Mouse (Mus musculus) forebrain, embryonic 15.5 days (tissue): Measurements from ENCODE around the gene Nfkbia. TPM values are rescaled to one million over a fixed set of nuclear protein-coding genes. Genes with fewer than 3 reads are reported as not detected.

Experiments
- ATAC-seq: fragments of 200-750 bp; cut with Nextera tagmentation; replicated peaks from 2 replicates; pipeline ENCODE4 v1.8.0; 2017; ENCODE audit warnings: mild to moderate bottlenecking, moderate TSS enrichment, moderate library complexity
- H3K27ac ChIP-seq: fragments of 300-500 bp; sonication (generic); replicated peaks from 2 replicates; pipeline ENCODE4 v1.5.1; 2015; ENCODE audit warnings: mild to moderate bottlenecking, inconsistent platforms
- H3K27me3 ChIP-seq: fragments of 300-500 bp; sonication (generic); 2 replicates; pipeline ENCODE4 v1.6.1; 2015; ENCODE audit warnings: inconsistent platforms
- H3K36me3 ChIP-seq: fragments of 300-500 bp; sonication (generic); 2 replicates; pipeline ENCODE4 v1.6.1; 2015; ENCODE audit warnings: mild to moderate bottlenecking, inconsistent platforms
- H3K4me1 ChIP-seq: fragments of 300-500 bp; sonication (generic); 2 replicates; pipeline ENCODE4 v1.6.1; 2015; ENCODE audit warnings: inconsistent platforms
- H3K4me2 ChIP-seq: fragments of 300-500 bp; sonication (generic); replicated peaks from 2 replicates; pipeline ENCODE4 v1.6.1; 2015; ENCODE audit warnings: mild to moderate bottlenecking, inconsistent platforms
- H3K4me3 ChIP-seq: fragments of 300-500 bp; sonication (generic); 2 replicates; pipeline ENCODE4 v1.5.1; 2015; ENCODE audit warnings: mild to moderate bottlenecking, inconsistent platforms
- H3K9ac ChIP-seq: fragments of 300-500 bp; sonication (generic); replicated peaks from 2 replicates; pipeline ENCODE4 v1.6.1; 2015; ENCODE audit warnings: mild to moderate bottlenecking, inconsistent platforms
- H3K9me3 ChIP-seq: fragments of 300-500 bp; sonication (generic); 2 replicates; pipeline ENCODE4 v1.6.1; 2016; ENCODE audit warnings: inconsistent platforms
- WGBS: fragments of 180-500 bp; shearing (Covaris S2); methylation state at CpG from one replicate; pipeline ENCODE4 v1.1.7; 2015; ENCODE audit warnings: mixed read lengths; 5-methylcytosine and 5-hydroxymethylcytosine counted together
- polyA plus RNA-seq: library from polyadenylated mRNA; unstranded; fragments of >200 nt; fragmentation: Nextera tagmentation; extraction: Ambion mirVana; gene quantifications from 2 replicates; pipeline ENCODE4 v1.2.1, GENCODE M21; 2015

Gene Nfkbia
- polyA plus RNA-seq, 1 experiment from 2014 or later = 56.2 TPM

GRCm38 (mm10) chr12:55488661-55489447 is 3.6 kb downstream of the Nfkbia start:
- WGBS = 90% methylated on average over 13 of the region's 13 CpGs
- no peaks in the 10 kb centered on the region for H3K9me3 ChIP-seq
- H3K4me1 ChIP-seq = peaks cover 28% of the 10 kb centered on the region
- H3K4me2 ChIP-seq = no peak overlapping the region
- H3K27ac ChIP-seq = no peak overlapping the region
- no peak overlapping the region for H3K4me3 ChIP-seq
- H3K9ac ChIP-seq = no peak overlapping the region
- H3K27me3 ChIP-seq = no peaks in the 10 kb centered on the region
- no peak for ATAC-seq
- peaks cover 19% of the 10 kb centered on the region for H3K36me3 ChIP-seq

- no peak overlapping the region for H3K4me2 ChIP-seq
- H3K36me3 ChIP-seq = peaks cover 19% of the 10 kb centered on the region
- no peak overlapping the region for H3K4me3 ChIP-seq
- no peak for ATAC-seq
- no peak overlapping the region for H3K27ac ChIP-seq
- H3K9me3 ChIP-seq = no peaks in the 10 kb centered on the region
- peaks cover 22% of the 10 kb centered on the region for H3K4me1 ChIP-seq
- no peak overlapping the region for H3K9ac ChIP-seq
- 97% methylated on average over 7 of the region's 7 CpGs for WGBS
- no peaks in the 10 kb centered on the region for H3K27me3 ChIP-seq
Measured at GRCm38 (mm10) chr12:55487843-55488660, 4.4 kb downstream of the Nfkbia start.

DNA sequence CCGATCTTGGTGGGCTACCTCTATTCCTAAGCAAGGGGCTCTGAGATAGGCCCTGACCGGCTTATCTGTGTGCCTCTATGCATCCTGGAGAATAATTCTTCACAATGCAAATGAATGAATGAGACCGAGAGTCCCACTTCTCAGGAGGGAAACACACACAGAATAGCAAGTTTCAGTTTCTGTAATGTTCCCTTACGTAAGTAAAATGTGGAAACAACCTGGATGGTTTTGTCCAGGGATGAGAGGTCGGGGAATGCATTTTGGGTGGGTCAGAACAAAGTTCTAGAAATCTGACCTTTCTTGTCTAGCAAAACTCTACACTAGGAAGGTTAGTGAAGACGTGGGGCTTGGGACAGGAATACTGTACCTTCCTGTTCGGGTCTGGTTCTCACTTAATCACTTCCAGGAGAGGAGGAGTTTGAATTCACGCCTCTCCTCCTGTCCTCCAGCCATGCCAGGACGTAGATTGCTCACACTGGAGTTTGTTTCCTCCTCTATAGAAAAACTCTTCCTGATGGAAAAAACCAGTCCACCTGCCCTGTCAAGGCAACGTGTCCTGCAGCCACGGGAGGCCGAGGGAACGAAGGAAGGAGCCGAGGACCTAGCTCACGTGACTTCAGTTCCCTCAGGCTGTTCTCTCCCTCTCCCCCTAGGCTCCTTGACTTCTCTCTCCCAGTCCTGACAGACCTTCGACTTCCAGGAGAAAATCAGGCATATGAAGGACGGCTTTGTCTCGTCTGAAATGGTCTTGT is 5.3 kb downstream of the Nfkbia start:
- Histone ChIP-seq H3K9me3 (no peaks in the 10 kb centered on the region), H3K4me1 (peaks cover 17% of the 10 kb centered on the region), H3K27ac (no peak overlapping the region), H3K9ac (no peak overlapping the region), H3K4me3 (no peak overlapping the region), H3K27me3 (no peaks in the 10 kb centered on the region), H3K36me3 (peaks cover 19% of the 10 kb centered on the region), H3K4me2 (no peak overlapping the region)
- WGBS = 82% methylated on average over 18 of the region's 18 CpGs
- ATAC-seq = no peak

DNA sequence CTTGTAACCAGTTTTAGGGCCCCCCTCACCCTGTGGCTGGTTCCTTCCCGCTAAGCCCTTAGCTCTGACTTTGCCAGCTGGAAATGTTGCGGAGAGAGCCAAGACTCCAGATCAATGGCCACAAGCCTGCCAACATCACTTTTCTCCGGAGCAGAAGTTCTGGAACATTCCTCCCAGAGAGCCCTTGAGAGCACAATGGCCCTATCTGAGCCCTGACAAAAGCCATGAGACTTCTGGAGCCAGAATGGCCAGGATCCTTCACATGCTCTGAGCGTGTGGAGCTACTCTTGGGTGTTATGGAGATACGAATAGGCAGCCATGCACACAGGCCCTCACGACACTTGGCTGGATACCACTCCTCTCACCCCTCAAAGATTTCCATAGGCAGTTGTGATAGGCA is 7.6 kb downstream of the Nfkbia start:
- Histone ChIP-seq H3K27me3 (no peaks in the 10 kb centered on the region), H3K4me3 (no peak overlapping the region), H3K9me3 (no peaks in the 10 kb centered on the region), H3K36me3 (peaks cover 11% of the 10 kb centered on the region), H3K27ac (no peak overlapping the region), H3K9ac (no peak overlapping the region), H3K4me1 (no peaks in the 10 kb centered on the region), H3K4me2 (no peak overlapping the region)
- 84% methylated on average over 6 of the region's 6 CpGs for WGBS
- ATAC-seq = no peak

DNA sequence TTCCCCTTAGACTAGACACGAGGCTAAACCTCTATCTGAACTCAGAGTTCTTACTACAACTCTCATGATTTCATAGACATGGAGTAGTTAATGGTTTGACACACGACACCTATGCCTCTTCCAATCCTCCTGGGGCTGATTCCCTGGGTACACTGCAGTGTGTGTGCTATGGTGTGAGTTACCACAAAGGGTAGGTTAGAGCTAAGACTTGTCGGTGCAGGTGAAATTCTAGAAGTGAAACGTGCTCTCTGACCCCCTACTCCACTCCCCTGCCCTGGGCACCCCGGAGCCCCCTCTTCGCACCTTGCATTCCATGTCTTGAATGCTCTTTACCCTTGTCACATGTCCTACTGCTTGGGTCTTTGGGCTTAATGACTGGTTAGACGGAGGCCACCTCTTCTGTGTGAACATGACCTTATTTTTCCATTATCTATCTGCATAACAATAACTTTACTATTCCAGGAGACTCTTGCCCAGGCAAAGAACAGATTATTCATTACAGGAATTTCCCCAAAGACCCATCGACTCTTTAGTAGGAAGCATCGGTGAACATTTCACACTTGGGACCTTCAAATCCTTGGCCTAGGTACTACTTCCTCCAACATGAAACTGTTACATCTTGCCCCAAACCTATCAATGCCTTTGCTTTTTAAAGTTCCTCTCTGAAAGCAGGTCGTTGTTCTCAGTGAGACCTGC is 8.2 kb downstream of the Nfkbia start:
- Histone ChIP-seq H3K9ac (no peak overlapping the region), H3K27ac (no peak overlapping the region), H3K4me3 (no peak overlapping the region), H3K27me3 (no peaks in the 10 kb centered on the region), H3K4me1 (no peaks in the 10 kb centered on the region), H3K9me3 (no peaks in the 10 kb centered on the region), H3K36me3 (peaks cover 10% of the 10 kb centered on the region), H3K4me2 (no peak overlapping the region)
- 76% methylated on average over 10 of the region's 10 CpGs for WGBS
- no peak for ATAC-seq

DNA sequence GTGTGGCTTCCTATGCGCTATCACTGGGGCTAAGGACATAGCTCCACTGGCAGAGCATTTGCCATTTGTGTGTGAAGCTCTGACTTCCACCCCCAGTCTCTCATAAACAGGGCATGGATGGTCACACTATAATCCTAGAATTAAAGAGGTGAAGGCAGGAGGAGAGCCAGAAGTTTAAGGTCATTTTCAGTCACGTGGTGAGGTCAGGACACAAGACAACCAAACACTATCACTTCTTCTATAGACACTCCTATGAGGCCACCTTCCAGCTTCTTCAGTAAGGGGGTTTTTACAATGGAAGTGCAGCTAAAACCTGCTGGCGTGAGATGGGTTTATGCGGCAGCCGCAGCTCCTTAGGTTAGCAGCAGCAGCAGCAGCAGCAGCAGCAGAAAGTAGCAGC is 8.9 kb downstream of the Nfkbia start:
- no peak for ATAC-seq
- Histone ChIP-seq H3K4me2 (no peak overlapping the region), H3K4me1 (no peaks in the 10 kb centered on the region), H3K36me3 (peaks cover 6% of the 10 kb centered on the region), H3K9ac (no peak overlapping the region), H3K9me3 (no peaks in the 10 kb centered on the region), H3K27me3 (no peaks in the 10 kb centered on the region), H3K4me3 (no peak overlapping the region), H3K27ac (no peak overlapping the region)
- WGBS = 77% methylated on average over 5 of the region's 5 CpGs

DNA sequence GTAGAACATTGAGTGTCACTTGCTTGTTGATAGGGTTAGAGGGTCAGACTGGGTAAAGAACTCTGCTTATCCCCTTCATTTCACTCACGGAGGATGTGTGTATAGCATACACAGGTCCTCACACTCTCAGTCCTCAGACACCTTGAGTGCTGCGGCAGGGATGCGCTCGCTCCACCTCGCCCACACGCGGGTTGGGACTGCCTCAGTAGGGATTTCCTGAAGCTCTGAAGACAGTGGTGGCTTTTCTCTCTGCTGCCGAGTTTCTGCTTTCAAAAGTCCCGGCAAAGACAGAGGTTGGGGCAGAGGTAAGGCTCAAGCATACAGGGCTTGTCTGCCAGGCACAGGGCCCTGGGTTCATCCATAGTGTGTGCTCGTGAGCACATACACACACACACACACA is 9.7 kb downstream of the Nfkbia start:
- no peak for ATAC-seq
- H3K4me3 ChIP-seq = no peak overlapping the region
- WGBS = 86% methylated on average over 10 of the region's 10 CpGs
- H3K27ac ChIP-seq = no peak overlapping the region
- no peak overlapping the region for H3K4me2 ChIP-seq
- no peaks in the 10 kb centered on the region; the same call in 1 of the 2 replicates for H3K36me3 ChIP-seq
- H3K9ac ChIP-seq = no peak overlapping the region
- H3K9me3 ChIP-seq = no peaks in the 10 kb centered on the region
- H3K27me3 ChIP-seq = no peaks in the 10 kb centered on the region
- H3K4me1 ChIP-seq = no peaks in the 10 kb centered on the region

GRCm38 (mm10) chr12:55481739-55482138 is 10.7 kb downstream of the Nfkbia start:
- H3K36me3 ChIP-seq = no peaks in the 10 kb centered on the region; the same call in 1 of the 2 replicates
- H3K4me2 ChIP-seq = no peak overlapping the region
- no peaks in the 10 kb centered on the region for H3K4me1 ChIP-seq
- WGBS = 86% methylated on average over 4 of the region's 4 CpGs
- H3K9ac ChIP-seq = no peak overlapping the region
- no peak for ATAC-seq
- no peaks in the 10 kb centered on the region for H3K27me3 ChIP-seq
- H3K27ac ChIP-seq = no peak overlapping the region
- no peaks in the 10 kb centered on the region for H3K9me3 ChIP-seq
- no peak overlapping the region for H3K4me3 ChIP-seq

- Histone ChIP-seq H3K27me3 (no peaks in the 10 kb centered on the region), H3K27ac (no peak overlapping the region), H3K36me3 (no peaks in the 10 kb centered on the region), H3K9me3 (no peaks in the 10 kb centered on the region), H3K4me2 (no peak overlapping the region), H3K4me1 (no peaks in the 10 kb centered on the region), H3K9ac (no peak overlapping the region), H3K4me3 (no peak overlapping the region)
- no peak for ATAC-seq
- WGBS = 82% methylated on average over 2 of the region's 2 CpGs
Measured at GRCm38 (mm10) chr12:55480471-55481153, 11.8 kb downstream of the Nfkbia start.

GRCm38 (mm10) chr12:55478901-55479300 is 13.5 kb downstream of the Nfkbia start:
- Histone ChIP-seq H3K4me2 (no peak overlapping the region), H3K9ac (no peak overlapping the region), H3K36me3 (no peaks in the 10 kb centered on the region), H3K27me3 (no peaks in the 10 kb centered on the region), H3K27ac (no peak overlapping the region), H3K4me1 (no peaks in the 10 kb centered on the region), H3K9me3 (no peaks in the 10 kb centered on the region), H3K4me3 (no peak overlapping the region)
- WGBS = 80% methylated on average over 3 of the region's 3 CpGs
- ATAC-seq = no peak

- ATAC-seq = no peak
Measured at GRCm38 (mm10) chr12:55474209-55474583, 18.3 kb downstream of the Nfkbia start.

More at GRCm38 (mm10) chr12:55474209-55474583, 18.3 kb downstream of the Nfkbia start:
- Histone ChIP-seq H3K9ac (no peak overlapping the region), H3K4me1 (no peaks in the 10 kb centered on the region), H3K4me3 (no peak overlapping the region), H3K27ac (no peak overlapping the region), H3K9me3 (no peaks in the 10 kb centered on the region), H3K4me2 (no peak overlapping the region), H3K36me3 (no peaks in the 10 kb centered on the region), H3K27me3 (no peaks in the 10 kb centered on the region)
- WGBS = 83% methylated on average over 13 of the region's 13 CpGs
